Mouse (Mus musculus) right cerebral cortex, postnatal 25 days (tissue): ENCODE measurements around the gene Zfp768.

Source experiments
- DNase-seq: peaks from one replicate; pipeline ENCODE4 v3.0.0; 2022

Zfp768 gene

DNA sequence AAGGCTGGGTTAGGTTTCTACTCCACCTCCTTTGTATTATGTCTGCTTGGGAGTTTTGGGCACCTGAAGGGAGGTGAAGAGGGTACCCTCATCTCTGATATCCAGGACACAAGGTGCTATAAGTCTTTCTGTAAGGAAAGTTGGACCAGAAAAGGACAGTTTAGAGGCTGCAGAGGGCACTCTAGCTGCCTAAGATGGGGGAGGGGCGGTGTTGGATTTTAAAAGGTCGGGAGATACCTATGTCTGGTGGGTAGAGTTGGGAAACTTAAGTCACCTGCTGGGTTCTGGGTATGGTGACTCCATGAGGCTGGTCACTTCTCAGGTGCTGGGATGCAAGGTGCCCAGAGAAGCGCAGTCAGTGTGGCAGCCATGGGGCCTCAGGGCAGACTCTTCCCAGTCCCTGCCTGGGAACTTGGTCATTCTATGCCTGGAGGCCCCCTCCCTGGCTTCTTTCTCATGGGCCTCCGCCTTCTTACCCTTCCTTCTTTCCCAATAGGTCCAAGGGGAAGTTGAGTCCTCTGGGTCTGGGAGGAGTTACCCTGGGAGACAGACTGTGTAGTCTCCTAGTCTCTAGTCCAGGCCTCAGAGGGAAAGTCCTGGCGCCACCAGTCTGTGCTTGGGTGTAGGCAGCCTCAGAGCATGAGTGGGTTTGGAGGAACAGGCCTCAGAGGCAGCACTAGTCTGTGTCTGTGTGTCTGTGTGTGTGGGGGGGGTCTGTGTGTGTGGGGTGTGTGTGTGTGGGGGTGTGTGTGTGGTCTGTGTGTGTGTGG is 48.4 kb downstream of the Zfp768 start:
- DNase-seq = no peak

- DNase-seq = no peak
Measured at GRCm38 (mm10) chr7:127296098-127296497, 49.3 kb downstream of the Zfp768 start, which contains the start of gene Itgal. Gene Itgal, plus strand, starts transcription at chr7:127296260.
